Mouse (Mus musculus): ENCODE data around the gene Fthl17d.
A peak's percentile ranks its signal among the peaks of the same experiment; 100 is the strongest.
"Not testable (repeated sequence)": the region's sequence is repeated elsewhere in the genome, so short reads cannot be mapped to it uniquely, and the experiment has no call there.

Gene Fthl17d

GRCm38 (mm10) chrX:8986655-8987054, at the start of gene Fthl17d:
Fthl17d (minus strand) TSS chrX:8986755.
- DNase-seq = not testable (repeated sequence)

- not testable (repeated sequence) for DNase-seq
Measured at GRCm38 (mm10) chrX:9033193-9033592, 46.6 kb upstream of the Fthl17d start, which contains the start of gene Fthl17e. Fthl17e (plus strand) TSS chrX:9033493.

- no peak for DNase-seq
Measured at GRCm38 (mm10) chrX:9019481-9019880, 32.9 kb upstream of the Fthl17d start.

GRCm38 (mm10) chrX:9016079-9016478, 29.5 kb upstream of the Fthl17d start:
- DNase-seq = no peak

GRCm38 (mm10) chrX:8976459-8976858, 10.1 kb downstream of the Fthl17d start, which contains the start of gene Fthl17c:
Fthl17c (minus strand) TSS chrX:8976559.
- not testable (repeated sequence) for DNase-seq

GRCm38 (mm10) chrX:8964618-8965017, 21.9 kb downstream of the Fthl17d start:
- peak; percentile 4 to 23 for DNase-seq

- not testable (repeated sequence) for DNase-seq
Measured at GRCm38 (mm10) chrX:8962875-8963274, 23.7 kb downstream of the Fthl17d start, which contains the start of gene Fthl17b. Fthl17b (minus strand) TSS chrX:8962975.

- DNase-seq = peak; percentile 90 to 94
Measured at GRCm38 (mm10) chrX:8948130-8948805, 38.3 kb downstream of the Fthl17d start.

GRCm38 (mm10) chrX:8944041-8944440, 42.5 kb downstream of the Fthl17d start:
- no peak for DNase-seq

Measured in cerebellum, postnatal 14 days (tissue).